Mouse (Mus musculus) frontal cortex, postnatal 36 days (tissue): ENCODE results near the gene Crim1.

ENCODE experiments used
- DNase-seq, 2 experiments: peaks; one replicate each; pipeline ENCODE4 v3.0.0; 2022; ENCODE audit warnings: low spot score in 2 of 2

Gene Crim1

DNA sequence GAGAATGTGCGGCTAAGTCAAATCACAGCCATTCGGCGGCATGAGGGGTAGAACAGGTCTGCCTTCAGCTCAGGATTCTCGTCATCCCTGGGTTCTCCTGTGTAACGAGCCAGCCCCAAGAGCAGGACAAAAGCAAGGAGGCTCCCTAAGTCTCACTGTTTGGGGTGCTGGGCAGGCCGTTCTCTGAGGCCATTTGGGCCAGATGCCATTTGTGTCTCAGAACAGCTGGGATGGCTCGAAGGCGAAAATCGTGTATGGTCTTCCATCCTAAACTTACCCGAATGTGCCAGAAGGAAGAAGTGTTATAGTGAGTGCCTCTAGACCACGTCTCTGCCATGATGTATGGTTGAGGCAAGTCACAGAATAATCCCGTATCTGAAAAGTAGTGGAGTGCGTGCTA lies 86.0 kb downstream of the Crim1 start:
- DNase-seq, result no peak

DNA sequence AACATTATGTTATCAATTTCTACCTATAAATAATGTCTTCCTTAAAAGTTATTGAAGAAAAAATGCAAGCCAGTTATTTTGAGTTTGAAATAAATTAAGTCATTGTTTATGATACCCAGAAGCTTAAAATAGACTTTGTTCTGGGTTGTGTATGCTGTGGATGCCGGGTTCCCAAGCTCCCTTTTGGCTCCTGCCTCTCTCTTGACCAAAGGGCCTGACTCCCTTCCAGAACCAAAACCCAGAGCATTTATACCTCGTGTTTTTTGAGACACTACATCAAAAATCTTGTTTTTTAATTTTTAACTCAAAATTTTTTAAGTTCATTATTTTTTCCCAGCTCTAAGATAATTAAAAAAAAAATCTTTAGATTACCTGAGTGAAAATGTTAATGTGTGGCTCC lies 87.3 kb downstream of the Crim1 start:
- DNase-seq, result no peak

DNA sequence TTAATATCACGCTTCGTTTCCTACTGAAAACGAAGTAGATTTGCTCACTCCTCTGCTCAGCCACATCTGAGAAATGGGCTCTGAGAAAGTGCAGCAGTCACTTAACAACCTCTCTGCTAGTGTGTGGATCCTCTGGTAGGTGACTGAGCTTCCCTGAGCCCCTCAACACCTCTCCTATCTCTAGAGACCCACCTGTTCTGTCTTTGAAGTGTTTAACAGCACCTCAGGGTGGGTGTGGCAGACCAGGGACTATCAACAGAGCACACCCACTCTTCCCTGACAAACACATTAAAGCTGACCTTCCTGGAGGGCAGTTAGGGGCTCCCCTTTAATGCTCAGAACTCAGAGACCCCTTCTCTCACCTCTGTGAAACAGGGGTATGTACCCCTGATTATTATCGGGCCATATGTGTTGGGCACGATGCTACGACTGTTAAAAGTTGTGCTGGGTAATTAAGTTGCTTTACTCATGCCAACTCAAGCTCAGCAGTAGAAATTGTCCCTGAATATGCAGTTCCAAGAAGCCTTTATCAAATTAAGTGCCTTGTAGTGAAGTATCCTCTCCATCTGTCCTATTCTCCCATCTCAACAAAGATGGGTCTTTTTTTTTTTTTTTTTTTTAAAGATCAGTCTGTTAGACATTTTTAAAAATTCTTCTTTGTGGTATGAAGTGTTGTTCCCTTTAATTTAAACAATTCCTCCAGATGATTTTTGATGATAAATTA lies 90.3 kb downstream of the Crim1 start:
- no peak for DNase-seq

GRCm38 (mm10) chr17:78291030-78291429 lies 91.0 kb downstream of the Crim1 start:
- no peak for DNase-seq

GRCm38 (mm10) chr17:78292301-78292700 lies 92.3 kb downstream of the Crim1 start:
- no peak for DNase-seq

GRCm38 (mm10) chr17:78292827-78293488 lies 92.9 kb downstream of the Crim1 start:
- no peak for DNase-seq

DNA sequence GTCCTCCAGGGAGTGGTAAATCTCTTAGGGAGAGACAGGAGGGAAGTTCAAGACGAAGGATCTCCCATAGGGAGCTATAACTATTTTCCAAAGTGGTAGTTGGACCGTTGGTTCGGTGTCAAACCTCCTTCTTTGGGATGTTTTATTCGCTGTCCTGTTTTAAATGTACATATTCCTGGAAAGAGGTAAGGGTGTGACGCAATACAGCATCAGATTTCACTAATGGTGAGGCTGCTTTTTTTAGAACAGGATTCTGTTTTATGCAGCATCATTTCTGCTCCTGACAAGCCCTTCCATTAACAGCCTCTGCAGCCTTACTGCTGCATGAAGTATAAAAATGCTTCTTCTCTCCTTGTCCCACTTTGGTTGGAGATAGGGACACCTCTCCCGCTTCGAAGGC lies 95.9 kb downstream of the Crim1 start:
- no peak for DNase-seq

DNA sequence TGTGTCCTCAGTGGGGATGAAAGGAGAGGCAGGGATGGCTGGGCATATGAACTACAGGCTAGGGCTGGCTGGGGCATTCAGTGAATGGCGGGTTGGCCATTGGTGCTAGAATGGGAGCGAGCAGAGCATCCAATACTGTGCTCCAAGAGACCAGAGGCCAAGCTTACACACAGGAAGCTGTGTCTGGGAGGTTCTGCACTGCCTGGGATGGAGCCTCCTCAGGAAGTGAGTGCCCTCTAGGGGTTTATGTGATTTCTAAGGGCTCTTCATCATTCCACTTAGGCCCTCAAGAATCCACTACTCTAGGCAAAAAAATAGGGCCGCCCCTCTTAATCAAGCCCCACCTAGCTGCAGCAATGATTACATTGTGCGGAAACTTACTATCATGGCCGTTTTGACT lies 98.1 kb downstream of the Crim1 start:
- DNase-seq, result no peak

- no peak for DNase-seq
Observed at GRCm38 (mm10) chr17:78298967-78299540, 99.0 kb downstream of the Crim1 start.

GRCm38 (mm10) chr17:78303053-78303452 lies 103.0 kb downstream of the Crim1 start:
- no peak for DNase-seq

DNA sequence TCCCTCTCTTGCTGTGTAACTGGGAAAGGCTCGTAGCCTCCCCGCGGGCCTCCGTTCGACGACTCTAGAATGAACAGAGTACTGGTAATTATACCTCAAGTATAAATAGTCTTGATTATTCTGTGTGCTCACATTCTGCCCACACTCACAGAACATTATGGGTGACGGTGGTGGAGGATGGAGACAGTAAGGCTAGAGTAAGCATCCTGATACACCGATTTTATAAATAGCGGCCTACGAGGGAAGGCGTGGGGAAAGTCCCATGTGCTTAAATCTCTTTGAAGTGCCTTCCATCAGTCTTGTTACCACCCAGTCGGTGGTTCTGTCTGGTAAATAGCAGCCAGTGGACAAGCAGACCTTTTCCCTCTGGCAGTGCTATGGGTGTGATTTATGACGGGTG lies 104.0 kb downstream of the Crim1 start:
- no peak for DNase-seq

DNA sequence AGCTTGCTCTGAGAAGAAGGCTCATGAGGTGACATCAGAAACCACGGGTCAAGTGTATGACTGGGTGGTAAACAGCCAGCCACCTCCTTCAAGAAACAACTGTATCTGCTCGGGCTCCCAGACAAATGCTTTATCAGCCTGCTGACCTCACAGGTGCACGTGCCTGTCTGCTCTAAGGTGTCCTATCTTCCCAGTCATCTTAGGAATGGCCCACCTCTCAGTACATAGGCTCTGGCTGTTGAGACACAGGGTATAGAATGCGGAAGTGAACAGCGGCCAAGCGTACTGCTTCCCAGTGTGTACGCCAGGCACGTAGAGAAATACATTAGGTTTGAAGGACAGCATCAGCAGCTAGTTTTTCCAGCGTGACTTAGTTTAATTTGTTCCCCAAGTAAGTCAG lies 106.4 kb downstream of the Crim1 start:
- DNase-seq, result no peak

- no peak for DNase-seq
Observed at GRCm38 (mm10) chr17:78308221-78308620, 108.2 kb downstream of the Crim1 start.

GRCm38 (mm10) chr17:78313006-78313405 lies 113.0 kb downstream of the Crim1 start:
- DNase-seq, result peak; percentile 13 to 20

DNA sequence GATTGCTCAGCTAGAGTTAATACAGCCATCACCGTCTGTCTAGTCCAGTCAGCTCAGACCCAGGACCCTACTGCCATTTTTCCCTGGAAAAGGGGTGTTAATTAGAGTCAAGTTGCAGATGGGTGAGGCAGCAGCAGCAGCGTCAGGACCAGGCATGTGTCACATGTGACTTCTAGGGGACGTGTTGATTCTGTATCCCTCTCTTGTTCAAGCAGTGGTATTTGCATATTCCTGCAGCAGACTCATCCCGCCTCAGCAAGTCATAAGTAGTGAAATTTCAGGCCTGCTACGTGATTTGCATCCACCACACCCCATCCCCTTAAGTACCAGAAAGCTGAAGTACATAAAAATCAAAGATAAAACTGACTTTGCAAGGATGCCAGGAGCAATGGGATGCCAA lies 113.6 kb downstream of the Crim1 start:
- no peak for DNase-seq

DNA sequence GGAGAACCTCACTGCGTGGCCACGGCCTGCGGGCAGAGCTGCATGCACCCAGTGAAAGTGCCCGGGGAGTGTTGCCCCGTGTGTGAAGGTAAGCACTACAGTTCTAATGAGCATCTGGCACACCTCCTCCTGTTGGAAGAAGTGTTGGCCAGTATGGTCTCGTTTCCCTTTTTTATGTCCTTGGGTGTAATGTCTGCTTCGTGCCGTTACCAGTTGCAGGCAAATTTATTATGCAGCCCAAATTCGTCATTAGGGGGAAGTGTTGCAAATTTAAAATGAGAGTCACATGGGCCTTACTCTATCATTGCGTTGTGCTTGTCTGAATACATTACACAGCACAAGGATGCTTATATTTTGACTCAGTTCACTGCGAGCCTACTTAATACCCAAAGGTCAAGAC lies 115.6 kb downstream of the Crim1 start:
- DNase-seq, result no peak

DNA sequence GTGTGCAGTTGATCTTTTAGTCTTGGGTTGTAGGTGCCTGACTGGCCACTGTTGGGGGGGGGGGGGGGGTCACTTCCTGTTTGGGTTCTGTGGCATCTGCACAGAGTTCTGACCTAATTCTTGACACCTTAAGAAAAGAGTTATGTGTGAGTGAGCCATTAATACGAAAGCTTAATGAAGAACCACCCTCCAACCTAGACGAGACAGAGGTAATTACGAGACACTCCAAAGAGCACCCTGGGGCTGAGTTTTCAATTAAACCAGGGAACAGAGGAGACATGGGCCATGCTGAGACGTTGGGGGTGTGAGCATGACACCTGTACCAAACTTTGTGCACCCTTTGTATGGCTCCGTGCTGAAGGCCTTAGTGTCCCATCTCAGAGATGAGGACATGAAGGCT lies 117.3 kb downstream of the Crim1 start:
- no peak for DNase-seq

GRCm38 (mm10) chr17:78318810-78319209 lies 118.8 kb downstream of the Crim1 start:
- no peak for DNase-seq

DNA sequence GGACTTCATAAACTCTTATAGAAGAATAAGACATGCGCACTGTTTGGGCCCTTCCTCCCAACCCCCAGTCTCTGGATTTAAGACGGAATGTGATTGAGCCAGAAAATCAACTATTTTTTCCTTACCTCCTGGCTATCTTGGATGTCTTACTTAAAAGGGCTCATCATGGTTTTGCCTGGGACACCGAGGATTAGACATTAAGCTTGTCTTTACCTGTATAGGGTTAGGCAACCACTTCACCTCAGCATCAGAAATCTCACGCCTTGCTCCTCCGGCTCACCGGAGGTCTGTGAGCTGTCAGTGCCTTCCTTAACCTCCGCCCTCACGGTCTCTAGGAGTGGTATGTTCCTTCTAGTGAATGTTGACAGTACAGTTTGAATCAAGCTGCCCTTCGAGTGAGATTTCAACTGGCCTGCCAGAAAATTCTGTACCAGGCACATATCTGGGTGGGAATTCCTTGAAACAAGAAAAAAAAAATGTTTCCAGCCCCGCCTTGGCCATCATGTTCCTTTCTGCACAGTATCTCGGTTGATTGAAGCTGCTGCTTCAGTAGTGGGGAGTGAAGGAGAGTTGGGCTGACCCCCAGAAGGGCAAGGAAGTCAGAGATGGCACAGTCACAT lies 121.3 kb downstream of the Crim1 start:
- DNase-seq, result no peak

- no peak for DNase-seq
Observed at GRCm38 (mm10) chr17:78322369-78323335, 122.6 kb downstream of the Crim1 start.

GRCm38 (mm10) chr17:78325761-78326332 lies 125.8 kb downstream of the Crim1 start:
- no peak for DNase-seq
